Mouse (Mus musculus) E14TG2a.4 (cell line): ENCODE data around the gene Zbtb18.
"Not testable (repeated sequence)": the region's sequence is repeated elsewhere in the genome, so short reads cannot be mapped to it uniquely, and the experiment has no call there.

Experiments
- H3K27me3 ChIP-seq: 2 replicates; pipeline ENCODE4 v1.6.1; 2014; ENCODE audit warnings: low read length, control low read depth; ENCODE audit not compliant: insufficient read depth
- H3K36me3 ChIP-seq: 2 replicates; pipeline ENCODE4 v1.6.1; 2014; ENCODE audit warnings: low read length, control low read depth; ENCODE audit not compliant: insufficient read depth
- H3K4me1 ChIP-seq: replicated peaks from 2 replicates; pipeline ENCODE4 v1.6.1; 2014; ENCODE audit warnings: low read depth, low read length, control low read depth
- H3K4me3 ChIP-seq: replicated peaks from 2 replicates; pipeline ENCODE4 v1.5.1; 2014; ENCODE audit warnings: mild to moderate bottlenecking, low read length
- H3K9me3 ChIP-seq: 2 replicates; pipeline ENCODE4 v1.6.1; 2014; ENCODE audit warnings: low read length, control low read depth
- CTCF ChIP-seq: conservative IDR thresholded peaks from 2 replicates; pipeline ENCODE4 v1.5.1; 2014; ENCODE audit warnings: low read length
- NANOG ChIP-seq: IDR thresholded peaks from 2 replicates; pipeline ENCODE4 v1.6.1; 2014; ENCODE audit warnings: borderline replicate concordance, low read length, mixed read lengths
- POU5F1 ChIP-seq: IDR thresholded peaks from 2 replicates; pipeline ENCODE4 v1.6.1; 2014; ENCODE audit warnings: low read length, borderline replicate concordance

Gene Zbtb18

GRCm38 (mm10) chr1:177444483-177444810, 2.3 kb downstream of the Zbtb18 start:
- peaks cover 36% of the 10 kb centered on the region for H3K4me1 ChIP-seq
- no peak overlapping the region for H3K4me3 ChIP-seq
- peaks cover 20% of the 10 kb centered on the region for H3K36me3 ChIP-seq
- H3K9me3 ChIP-seq = peaks cover 12% of the 10 kb centered on the region
- H3K27me3 ChIP-seq = peaks cover 27% of the 10 kb centered on the region
- TF ChIP-seq CTCF (no peak), NANOG (no peak), POU5F1 (no peak)

- no peak overlapping the region for H3K4me3 ChIP-seq
- H3K4me1 ChIP-seq = peaks cover 36% of the 10 kb centered on the region
- H3K9me3 ChIP-seq = peaks cover 8% of the 10 kb centered on the region
- no peak for TF ChIP-seq NANOG
- no peak for TF ChIP-seq CTCF
- no peak for TF ChIP-seq POU5F1
- peaks cover 27% of the 10 kb centered on the region for H3K27me3 ChIP-seq
- peaks cover 20% of the 10 kb centered on the region for H3K36me3 ChIP-seq
Observed at GRCm38 (mm10) chr1:177444941-177445340, 2.8 kb downstream of the Zbtb18 start.

- Histone ChIP-seq H3K4me3 (no peak overlapping the region), H3K27me3 (peaks cover 27% of the 10 kb centered on the region), H3K9me3 (peaks cover 4% of the 10 kb centered on the region; the same call in 1 of the 2 replicates), H3K4me1 (peaks cover 36% of the 10 kb centered on the region), H3K36me3 (peaks cover 20% of the 10 kb centered on the region)
- TF ChIP-seq CTCF = no peak
- TF ChIP-seq POU5F1 = no peak
- TF ChIP-seq NANOG = no peak
Observed at GRCm38 (mm10) chr1:177445461-177446130, 3.4 kb downstream of the Zbtb18 start.

- TF ChIP-seq CTCF = no peak
- TF ChIP-seq POU5F1 = no peak
- no peak for TF ChIP-seq NANOG
- H3K9me3 ChIP-seq = no peaks in the 10 kb centered on the region
- peaks cover 27% of the 10 kb centered on the region for H3K27me3 ChIP-seq
- peaks cover 36% of the 10 kb centered on the region for H3K4me1 ChIP-seq
- peaks cover 20% of the 10 kb centered on the region for H3K36me3 ChIP-seq
- H3K4me3 ChIP-seq = no peak overlapping the region
Observed at GRCm38 (mm10) chr1:177447086-177447485, 4.9 kb downstream of the Zbtb18 start.

GRCm38 (mm10) chr1:177447541-177448111, 5.5 kb downstream of the Zbtb18 start:
- Histone ChIP-seq H3K4me1 (peaks cover 36% of the 10 kb centered on the region), H3K9me3 (no peaks in the 10 kb centered on the region), H3K27me3 (peaks cover 27% of the 10 kb centered on the region), H3K36me3 (peaks cover 20% of the 10 kb centered on the region), H3K4me3 (peak overlapping the region; percentile 46; the same call in 1 of the 2 replicates)
- TF ChIP-seq NANOG = no peak
- no peak for TF ChIP-seq CTCF
- no peak for TF ChIP-seq POU5F1

GRCm38 (mm10) chr1:177448121-177448561, 6.0 kb downstream of the Zbtb18 start:
- Histone ChIP-seq H3K4me1 (peaks cover 33% of the 10 kb centered on the region), H3K4me3 (peak overlapping the region; percentile 46; the same call in 1 of the 2 replicates), H3K36me3 (peaks cover 20% of the 10 kb centered on the region), H3K27me3 (peaks cover 24% of the 10 kb centered on the region), H3K9me3 (no peaks in the 10 kb centered on the region)
- TF ChIP-seq POU5F1 (no peak), CTCF (no peak), NANOG (no peak)

- peaks cover 16% of the 10 kb centered on the region; the same call in 1 of the 2 replicates for H3K27me3 ChIP-seq
- H3K9me3 ChIP-seq = no peaks in the 10 kb centered on the region
- TF ChIP-seq POU5F1 (no peak), CTCF (no peak), NANOG (no peak)
- peaks cover 20% of the 10 kb centered on the region for H3K36me3 ChIP-seq
- H3K4me3 ChIP-seq = no peak overlapping the region
- H3K4me1 ChIP-seq = peaks cover 26% of the 10 kb centered on the region
Observed at GRCm38 (mm10) chr1:177448921-177449320, 6.8 kb downstream of the Zbtb18 start.

- H3K27me3 ChIP-seq, H3K9me3 ChIP-seq, H3K4me3 ChIP-seq: not testable (repeated sequence)
- Histone ChIP-seq H3K4me1 (peaks cover 18% of the 10 kb centered on the region), H3K36me3 (peaks cover 20% of the 10 kb centered on the region)
Observed at GRCm38 (mm10) chr1:177449857-177450256, 7.7 kb downstream of the Zbtb18 start.
